Mouse (Mus musculus) fat pad, adult 2 months (tissue): ENCODE results near the gene Btbd11.

Experiments
- DNase-seq: peaks from one replicate; pipeline ENCODE4 v3.0.0-alpha.2; 2011; ENCODE audit warnings: low read depth, low spot score; ENCODE audit errors: extremely low read depth

Gene Btbd11

GRCm38 (mm10) chr10:85386605-85387218, at the start of gene Btbd11:
Btbd11 (plus strand) TSS chr10:85386814.
- DNase-seq: peak; percentile 56

GRCm38 (mm10) chr10:85338733-85339132, 47.9 kb upstream of the Btbd11 start:
- DNase-seq: no peak

GRCm38 (mm10) chr10:85341867-85342266, 44.7 kb upstream of the Btbd11 start:
- no peak for DNase-seq

- DNase-seq: no peak
These were observed 39.4 kb upstream of the Btbd11 start for GRCm38 (mm10) chr10:85347171-85347570.

GRCm38 (mm10) chr10:85352505-85352904, 34.1 kb upstream of the Btbd11 start:
- DNase-seq: no peak

- no peak for DNase-seq
These were observed 32.3 kb upstream of the Btbd11 start for GRCm38 (mm10) chr10:85354270-85354669.

- no peak for DNase-seq
These were observed 27.0 kb upstream of the Btbd11 start for GRCm38 (mm10) chr10:85359501-85360066.

- no peak for DNase-seq
These were observed 23.7 kb upstream of the Btbd11 start for GRCm38 (mm10) chr10:85362766-85363442.

GRCm38 (mm10) chr10:85366876-85367275, 19.7 kb upstream of the Btbd11 start:
- DNase-seq: no peak

- DNase-seq: no peak
These were observed 15.3 kb upstream of the Btbd11 start for GRCm38 (mm10) chr10:85371309-85371708.

GRCm38 (mm10) chr10:85372108-85372507, 14.5 kb upstream of the Btbd11 start:
- peak; percentile 83 for DNase-seq

- DNase-seq: no peak
These were observed 7.6 kb upstream of the Btbd11 start for GRCm38 (mm10) chr10:85378972-85379371.

GRCm38 (mm10) chr10:85382981-85383380, 3.6 kb upstream of the Btbd11 start:
- no peak for DNase-seq

GRCm38 (mm10) chr10:85387219-85388070, 831 bp downstream of the Btbd11 start:
- no peak for DNase-seq

- DNase-seq: no peak
These were observed 1.6 kb downstream of the Btbd11 start for GRCm38 (mm10) chr10:85388071-85388750.

- DNase-seq: no peak
These were observed 2.1 kb downstream of the Btbd11 start for GRCm38 (mm10) chr10:85388751-85389115.

- DNase-seq: no peak
These were observed 2.9 kb downstream of the Btbd11 start for GRCm38 (mm10) chr10:85389286-85390139.

- no peak for DNase-seq
These were observed 6.4 kb downstream of the Btbd11 start for GRCm38 (mm10) chr10:85393016-85393415.

- no peak for DNase-seq
These were observed 7.9 kb downstream of the Btbd11 start for GRCm38 (mm10) chr10:85394558-85394957.

- DNase-seq: no peak
These were observed 24.5 kb downstream of the Btbd11 start for GRCm38 (mm10) chr10:85411120-85411519.
